Mouse (Mus musculus) liver, embryonic 13.5 days (tissue): ENCODE results near the gene Gm3336. TPM values are rescaled to one million over a fixed set of nuclear protein-coding genes. Genes with fewer than 3 reads are reported as not detected.
A peak's percentile ranks its signal among the peaks of the same experiment; 100 is the strongest.

Experiments used
- ATAC-seq: fragments of 200-750 bp; cut with Nextera tagmentation; 2 replicates; pipeline ENCODE4 v1.8.0; 2017; ENCODE audit warnings: low read depth, mild to moderate bottlenecking, moderate number of reproducible peaks, moderate library complexity
- DNase-seq: peaks from one replicate; pipeline ENCODE4 v3.0.0; 2022
- H3K27ac ChIP-seq: fragments of 300-500 bp; sonication (generic); 2 replicates; pipeline ENCODE4 v1.5.1; 2015; ENCODE audit warnings: moderate library complexity, mild to moderate bottlenecking, inconsistent platforms
- H3K27me3 ChIP-seq: fragments of 300-500 bp; sonication (generic); 2 replicates; pipeline ENCODE4 v1.6.1; 2015; ENCODE audit warnings: mild to moderate bottlenecking, inconsistent platforms
- H3K36me3 ChIP-seq: fragments of 300-500 bp; sonication (generic); 2 replicates; pipeline ENCODE4 v1.6.1; 2015; ENCODE audit warnings: mild to moderate bottlenecking, inconsistent platforms
- H3K4me1 ChIP-seq: fragments of 300-500 bp; sonication (generic); replicated peaks from 2 replicates; pipeline ENCODE4 v1.6.1; 2015; ENCODE audit warnings: inconsistent platforms
- H3K4me2 ChIP-seq: fragments of 300-500 bp; sonication (generic); 2 replicates; pipeline ENCODE4 v1.6.1; 2015; ENCODE audit warnings: inconsistent platforms, mild to moderate bottlenecking, moderate library complexity
- H3K4me3 ChIP-seq: fragments of 300-500 bp; sonication (generic); replicated peaks from 2 replicates; pipeline ENCODE4 v1.5.1; 2015; ENCODE audit warnings: mild to moderate bottlenecking, inconsistent platforms
- H3K9ac ChIP-seq: fragments of 300-500 bp; sonication (generic); 2 replicates; pipeline ENCODE4 v1.6.1; 2015; ENCODE audit warnings: mild to moderate bottlenecking, inconsistent platforms
- H3K9me3 ChIP-seq: fragments of 300-500 bp; sonication (generic); replicated peaks from 2 replicates; pipeline ENCODE4 v1.6.1; 2016; ENCODE audit warnings: inconsistent platforms
- WGBS: fragments of 180-500 bp; shearing (Covaris S2); methylation state at CpG from one replicate; pipeline ENCODE4 v1.1.7; 2015; ENCODE audit not compliant: insufficient replicate concordance; 5-methylcytosine and 5-hydroxymethylcytosine counted together
- polyA plus RNA-seq: library from polyadenylated mRNA; unstranded; fragments of >200 nt; fragmentation: Nextera tagmentation; extraction: Ambion mirVana; gene quantifications from 2 replicates; pipeline ENCODE4 v1.2.1, GENCODE M21; 2015

Gene Gm3336
- polyA plus RNA-seq, 1 experiment from 2014 or later: not detected

- H3K9ac ChIP-seq: no peak overlapping the region
- H3K27me3 ChIP-seq: no peaks in the 10 kb centered on the region
- H3K4me3 ChIP-seq: no peak overlapping the region
- WGBS: 79% methylated on average over 2 of the region's 2 CpGs
- H3K4me2 ChIP-seq: no peak overlapping the region
- peak overlapping the region; percentile 30; the same call in 1 of the 2 replicates for H3K27ac ChIP-seq
- no peaks in the 10 kb centered on the region for H3K9me3 ChIP-seq
- DNase-seq (no peak), ATAC-seq (no peak)
- no peaks in the 10 kb centered on the region for H3K36me3 ChIP-seq
- H3K4me1 ChIP-seq: peaks cover 35% of the 10 kb centered on the region
These were observed 16.1 kb upstream of the Gm3336 start for GRCm38 (mm10) chr8:70701982-70702841.

GRCm38 (mm10) chr8:70702842-70703182, 15.5 kb upstream of the Gm3336 start:
- no peak overlapping the region for H3K27ac ChIP-seq
- ATAC-seq: no peak
- H3K4me1 ChIP-seq: peaks cover 29% of the 10 kb centered on the region
- H3K9ac ChIP-seq: no peak overlapping the region
- H3K9me3 ChIP-seq: no peaks in the 10 kb centered on the region
- DNase-seq: no peak
- H3K4me2 ChIP-seq: no peak overlapping the region
- 66% methylated on average over 3 of the region's 3 CpGs for WGBS
- H3K36me3 ChIP-seq: no peaks in the 10 kb centered on the region
- no peaks in the 10 kb centered on the region for H3K27me3 ChIP-seq
- H3K4me3 ChIP-seq: no peak overlapping the region

GRCm38 (mm10) chr8:70703287-70703686, 15.1 kb upstream of the Gm3336 start, which contains the start of gene Iqcn:
TSS of gene Iqcn (plus strand) at chr8:70703457.
- 82% methylated on average over 3 of the region's 3 CpGs for WGBS
- H3K9ac ChIP-seq: no peak within 1 kb of the TSS
- H3K4me1 ChIP-seq: peaks cover 24% of the 10 kb centered on the region
- H3K9me3 ChIP-seq: no peaks in the 10 kb centered on the region
- H3K4me2 ChIP-seq: no peak within 1 kb of the TSS
- no peak within 1 kb of the TSS for H3K4me3 ChIP-seq
- ATAC-seq (no peak), DNase-seq (no peak)
- no peaks in the 10 kb centered on the region for H3K27me3 ChIP-seq
- H3K36me3 ChIP-seq: no peaks in the 10 kb centered on the region
- peak within 1 kb of the TSS; percentile 30; the same call in 1 of the 2 replicates for H3K27ac ChIP-seq

GRCm38 (mm10) chr8:70708281-70708680, 10.1 kb upstream of the Gm3336 start:
- Histone ChIP-seq H3K27ac (no peak overlapping the region), H3K4me1 (no peaks in the 10 kb centered on the region), H3K36me3 (no peaks in the 10 kb centered on the region), H3K4me2 (no peak overlapping the region), H3K4me3 (no peak overlapping the region), H3K9me3 (no peaks in the 10 kb centered on the region), H3K27me3 (0 out of 2 replicates have a peak, but pooled peaks cover 3% of the 10 kb centered on the region), H3K9ac (no peak overlapping the region)
- DNase-seq (no peak), ATAC-seq (no peak)
- WGBS: 74% methylated on average over 14 of the region's 14 CpGs

GRCm38 (mm10) chr8:70709794-70710193, 8.5 kb upstream of the Gm3336 start:
- Histone ChIP-seq H3K27ac (no peak overlapping the region), H3K4me3 (no peak overlapping the region), H3K9me3 (no peaks in the 10 kb centered on the region), H3K27me3 (0 out of 2 replicates have a peak, but pooled peaks cover 3% of the 10 kb centered on the region), H3K4me2 (no peak overlapping the region), H3K36me3 (no peaks in the 10 kb centered on the region), H3K9ac (no peak overlapping the region), H3K4me1 (no peaks in the 10 kb centered on the region)
- WGBS: 83% methylated on average over 9 of the region's 9 CpGs
- DNase-seq (no peak), ATAC-seq (no peak)

- no peaks in the 10 kb centered on the region for H3K9me3 ChIP-seq
- ATAC-seq: no peak
- no peak overlapping the region for H3K4me3 ChIP-seq
- H3K4me2 ChIP-seq: no peak overlapping the region
- 63% methylated on average over 1 of the region's 1 CpGs for WGBS
- no peaks in the 10 kb centered on the region for H3K36me3 ChIP-seq
- H3K9ac ChIP-seq: no peak overlapping the region
- no peak for DNase-seq
- H3K27ac ChIP-seq: no peak overlapping the region
- H3K27me3 ChIP-seq: 0 out of 2 replicates have a peak, but pooled peaks cover 3% of the 10 kb centered on the region
- H3K4me1 ChIP-seq: no peaks in the 10 kb centered on the region
These were observed 8.0 kb upstream of the Gm3336 start for GRCm38 (mm10) chr8:70710296-70710695.

GRCm38 (mm10) chr8:70711041-70711440, 7.3 kb upstream of the Gm3336 start:
- Histone ChIP-seq H3K4me2 (no peak overlapping the region), H3K27me3 (0 out of 2 replicates have a peak, but pooled peaks cover 3% of the 10 kb centered on the region), H3K36me3 (no peaks in the 10 kb centered on the region), H3K27ac (no peak overlapping the region), H3K4me1 (no peaks in the 10 kb centered on the region), H3K9ac (no peak overlapping the region), H3K4me3 (no peak overlapping the region), H3K9me3 (no peaks in the 10 kb centered on the region)
- WGBS: 65% methylated on average over 11 of the region's 11 CpGs
- DNase-seq: no peak
- ATAC-seq: no peak

GRCm38 (mm10) chr8:70713991-70714390, 4.4 kb upstream of the Gm3336 start:
- Histone ChIP-seq H3K4me1 (peaks cover 4% of the 10 kb centered on the region; the same call in 1 of the 2 replicates), H3K27ac (no peak overlapping the region), H3K4me3 (no peak overlapping the region), H3K27me3 (peaks cover 6% of the 10 kb centered on the region; the same call in 1 of the 2 replicates), H3K9ac (no peak overlapping the region), H3K9me3 (no peaks in the 10 kb centered on the region), H3K4me2 (no peak overlapping the region), H3K36me3 (no peaks in the 10 kb centered on the region)
- DNase-seq (no peak), ATAC-seq (no peak)
- 71% methylated on average over 7 of the region's 7 CpGs for WGBS

- Histone ChIP-seq H3K27ac (no peak overlapping the region), H3K9me3 (no peaks in the 10 kb centered on the region), H3K4me3 (no peak overlapping the region), H3K4me1 (peaks cover 4% of the 10 kb centered on the region; the same call in 1 of the 2 replicates), H3K4me2 (no peak overlapping the region), H3K9ac (no peak overlapping the region), H3K36me3 (no peaks in the 10 kb centered on the region), H3K27me3 (peaks cover 13% of the 10 kb centered on the region; the same call in 1 of the 2 replicates)
- WGBS: 54% methylated on average over 2 of the region's 2 CpGs
- ATAC-seq: no peak
- DNase-seq: no peak
These were observed 3.3 kb upstream of the Gm3336 start for GRCm38 (mm10) chr8:70715086-70715485.

GRCm38 (mm10) chr8:70716521-70717400, 1.6 kb upstream of the Gm3336 start:
- H3K27me3 ChIP-seq: peaks cover 13% of the 10 kb centered on the region; the same call in 1 of the 2 replicates
- no peak overlapping the region for H3K4me3 ChIP-seq
- H3K4me1 ChIP-seq: peaks cover 7% of the 10 kb centered on the region; the same call in 1 of the 2 replicates
- ATAC-seq: no peak
- H3K27ac ChIP-seq: no peak overlapping the region
- no peaks in the 10 kb centered on the region for H3K9me3 ChIP-seq
- no peak overlapping the region for H3K9ac ChIP-seq
- H3K36me3 ChIP-seq: no peaks in the 10 kb centered on the region
- DNase-seq: no peak
- 72% methylated on average over 40 of the region's 40 CpGs for WGBS
- H3K4me2 ChIP-seq: no peak overlapping the region

- ATAC-seq (no peak), DNase-seq (no peak)
- Histone ChIP-seq H3K36me3 (no peaks in the 10 kb centered on the region), H3K4me2 (no peak overlapping the region), H3K4me1 (peaks cover 7% of the 10 kb centered on the region; the same call in 1 of the 2 replicates), H3K9ac (no peak overlapping the region), H3K27ac (no peak overlapping the region), H3K27me3 (peaks cover 17% of the 10 kb centered on the region; the same call in 1 of the 2 replicates), H3K9me3 (no peaks in the 10 kb centered on the region), H3K4me3 (no peak overlapping the region)
- 29% methylated on average over 9 of the region's 9 CpGs for WGBS
These were observed 1.5 kb downstream of the Gm3336 start for GRCm38 (mm10) chr8:70719796-70720270.
